Mouse (Mus musculus) forebrain, embryonic 15.5 days (tissue): ENCODE measurements around the gene Appbp2. TPM values are rescaled to one million over a fixed set of nuclear protein-coding genes. Genes with fewer than 3 reads are reported as not detected.

Experiments
- ATAC-seq: fragments of 200-750 bp; cut with Nextera tagmentation; replicated peaks from 2 replicates; pipeline ENCODE4 v1.8.0; 2017; ENCODE audit warnings: mild to moderate bottlenecking, moderate TSS enrichment, moderate library complexity
- H3K27ac ChIP-seq: fragments of 300-500 bp; sonication (generic); replicated peaks from 2 replicates; pipeline ENCODE4 v1.5.1; 2015; ENCODE audit warnings: mild to moderate bottlenecking, inconsistent platforms
- H3K27me3 ChIP-seq: fragments of 300-500 bp; sonication (generic); 2 replicates; pipeline ENCODE4 v1.6.1; 2015; ENCODE audit warnings: inconsistent platforms
- H3K36me3 ChIP-seq: fragments of 300-500 bp; sonication (generic); 2 replicates; pipeline ENCODE4 v1.6.1; 2015; ENCODE audit warnings: mild to moderate bottlenecking, inconsistent platforms
- H3K4me1 ChIP-seq: fragments of 300-500 bp; sonication (generic); 2 replicates; pipeline ENCODE4 v1.6.1; 2015; ENCODE audit warnings: inconsistent platforms
- H3K4me2 ChIP-seq: fragments of 300-500 bp; sonication (generic); replicated peaks from 2 replicates; pipeline ENCODE4 v1.6.1; 2015; ENCODE audit warnings: mild to moderate bottlenecking, inconsistent platforms
- H3K4me3 ChIP-seq: fragments of 300-500 bp; sonication (generic); 2 replicates; pipeline ENCODE4 v1.5.1; 2015; ENCODE audit warnings: mild to moderate bottlenecking, inconsistent platforms
- H3K9ac ChIP-seq: fragments of 300-500 bp; sonication (generic); replicated peaks from 2 replicates; pipeline ENCODE4 v1.6.1; 2015; ENCODE audit warnings: mild to moderate bottlenecking, inconsistent platforms
- H3K9me3 ChIP-seq: fragments of 300-500 bp; sonication (generic); 2 replicates; pipeline ENCODE4 v1.6.1; 2016; ENCODE audit warnings: inconsistent platforms
- WGBS: fragments of 180-500 bp; shearing (Covaris S2); methylation state at CpG from one replicate; pipeline ENCODE4 v1.1.7; 2015; ENCODE audit warnings: mixed read lengths; 5-methylcytosine and 5-hydroxymethylcytosine counted together
- polyA plus RNA-seq: library from polyadenylated mRNA; unstranded; fragments of >200 nt; fragmentation: Nextera tagmentation; extraction: Ambion mirVana; gene quantifications from 2 replicates; pipeline ENCODE4 v1.2.1, GENCODE M21; 2015

Gene Appbp2
- polyA plus RNA-seq, 1 experiment from 2014 or later = 51.7 TPM

DNA sequence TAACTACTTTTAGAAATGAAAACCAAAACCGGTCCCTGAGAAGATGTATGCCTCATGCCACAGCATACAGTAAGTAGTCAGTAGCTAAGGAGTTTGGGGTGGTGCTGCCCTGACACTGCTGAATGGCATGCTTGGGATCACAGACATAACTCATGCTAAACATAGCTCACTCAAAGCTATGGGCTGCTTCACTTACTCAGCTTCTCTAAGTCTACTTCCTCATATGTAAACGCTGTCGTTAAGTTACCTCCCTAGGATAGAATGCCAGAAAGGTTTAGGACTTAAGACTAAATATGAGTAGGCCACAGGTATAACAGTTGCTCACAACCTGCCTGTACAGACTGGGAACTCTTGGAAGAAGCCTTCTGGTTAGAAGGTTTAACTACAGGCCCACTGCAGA lies 20.3 kb downstream of the Appbp2 start:
- H3K9me3 ChIP-seq = no peaks in the 10 kb centered on the region
- H3K4me2 ChIP-seq = no peak overlapping the region
- H3K27ac ChIP-seq = no peak overlapping the region
- H3K9ac ChIP-seq = no peak overlapping the region
- H3K36me3 ChIP-seq = peaks cover 55% of the 10 kb centered on the region
- H3K4me1 ChIP-seq = no peaks in the 10 kb centered on the region
- no peaks in the 10 kb centered on the region for H3K27me3 ChIP-seq
- WGBS = 96% methylated on average over 3 of the region's 3 CpGs
- no peak overlapping the region for H3K4me3 ChIP-seq
- no peak for ATAC-seq

- Histone ChIP-seq H3K36me3 (peaks cover 66% of the 10 kb centered on the region), H3K4me1 (no peaks in the 10 kb centered on the region), H3K9me3 (no peaks in the 10 kb centered on the region), H3K4me2 (no peak overlapping the region), H3K27me3 (no peaks in the 10 kb centered on the region), H3K9ac (no peak overlapping the region), H3K27ac (no peak overlapping the region), H3K4me3 (no peak overlapping the region)
- ATAC-seq = no peak
- 100% methylated on average over 2 of the region's 2 CpGs for WGBS
These were observed 21.7 kb downstream of the Appbp2 start for GRCm38 (mm10) chr11:85213215-85213614.

DNA sequence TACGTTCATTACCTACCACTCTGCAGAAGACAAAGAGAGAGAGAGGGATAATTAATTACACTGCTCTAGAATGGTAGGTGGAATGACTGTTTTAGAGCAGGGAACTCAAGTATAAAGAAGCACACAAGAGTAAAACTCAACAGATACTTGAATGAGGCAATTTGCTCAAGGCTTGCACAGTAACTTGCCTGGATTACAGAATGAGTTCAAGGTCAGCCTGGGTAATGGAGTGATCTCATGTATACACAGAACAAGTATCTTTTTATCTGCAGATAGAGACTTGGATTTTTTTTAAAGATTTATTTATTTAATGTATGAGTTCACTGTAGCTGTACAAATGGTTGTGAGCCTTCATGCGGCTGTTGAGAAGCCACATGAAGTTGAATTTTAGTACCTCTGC lies 23.8 kb downstream of the Appbp2 start:
- H3K27ac ChIP-seq = no peak overlapping the region
- H3K4me1 ChIP-seq = no peaks in the 10 kb centered on the region
- 92% methylated on average over 2 of the region's 2 CpGs for WGBS
- no peak overlapping the region for H3K4me3 ChIP-seq
- H3K9ac ChIP-seq = no peak overlapping the region
- no peak overlapping the region for H3K4me2 ChIP-seq
- peaks cover 82% of the 10 kb centered on the region for H3K36me3 ChIP-seq
- H3K9me3 ChIP-seq = no peaks in the 10 kb centered on the region
- no peak for ATAC-seq
- no peaks in the 10 kb centered on the region for H3K27me3 ChIP-seq

DNA sequence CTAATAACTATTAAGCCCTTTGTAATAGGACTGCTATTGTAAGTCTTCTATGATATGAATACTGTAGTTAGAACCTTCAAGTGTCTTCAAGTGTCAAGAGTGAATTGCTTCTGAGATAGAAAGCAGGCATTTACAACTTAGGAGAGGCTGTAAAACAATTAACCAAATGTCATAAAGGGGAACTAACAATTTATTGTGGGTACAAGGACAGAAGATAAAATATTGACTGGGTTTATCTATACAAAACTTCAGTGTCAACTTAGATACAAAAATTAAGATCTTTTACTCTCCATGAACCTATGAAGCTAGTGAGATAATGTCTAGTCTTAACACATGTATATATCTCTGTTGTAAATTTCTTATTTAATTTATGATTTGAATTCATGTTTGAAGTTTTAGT lies 28.7 kb downstream of the Appbp2 start:
- Histone ChIP-seq H3K36me3 (peaks cover 62% of the 10 kb centered on the region), H3K27me3 (no peaks in the 10 kb centered on the region), H3K4me3 (no peak overlapping the region), H3K4me2 (no peak overlapping the region), H3K27ac (no peak overlapping the region), H3K9me3 (no peaks in the 10 kb centered on the region), H3K9ac (no peak overlapping the region), H3K4me1 (no peaks in the 10 kb centered on the region)
- ATAC-seq = no peak

DNA sequence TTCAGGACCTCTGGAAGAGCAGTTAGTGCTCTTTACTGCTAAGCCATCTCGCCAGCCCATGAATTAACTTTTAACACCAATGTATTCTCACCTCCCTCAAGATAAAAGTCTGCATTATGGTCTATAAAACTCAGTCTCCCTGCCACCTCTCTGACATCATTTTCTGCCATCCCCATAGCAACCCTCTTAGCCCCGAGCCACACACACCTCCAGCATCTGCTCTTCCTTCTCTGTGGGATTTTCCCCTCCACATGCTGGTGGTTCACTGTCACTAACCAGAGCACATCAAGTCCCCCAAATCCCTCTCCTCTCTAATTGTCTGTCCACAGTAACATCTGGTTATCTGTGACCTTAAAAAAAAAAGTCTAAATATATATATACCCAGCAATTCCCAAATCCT lies 36.0 kb downstream of the Appbp2 start:
- Histone ChIP-seq H3K9me3 (no peaks in the 10 kb centered on the region), H3K27ac (no peak overlapping the region)
- WGBS = 83% methylated on average over 2 of the region's 2 CpGs

DNA sequence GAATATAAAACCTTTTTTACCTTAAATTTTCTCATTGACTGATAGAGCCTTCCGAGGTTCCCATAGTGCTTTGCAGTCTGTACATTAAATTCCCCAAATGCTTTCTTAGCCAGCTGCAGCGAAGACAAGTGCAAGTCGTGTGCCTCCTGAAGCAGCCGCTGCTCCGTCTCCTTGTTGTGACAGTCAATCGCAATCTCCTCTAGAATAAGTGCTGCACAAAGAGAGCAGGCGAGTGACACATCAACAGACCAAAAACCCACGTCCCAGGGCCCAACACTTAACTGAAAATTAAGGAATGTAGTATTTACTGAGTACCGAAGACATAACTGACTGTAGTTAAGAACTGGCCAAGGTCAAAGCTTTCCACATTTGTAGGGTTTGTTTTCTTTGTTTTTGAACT lies 38.9 kb downstream of the Appbp2 start:
- Histone ChIP-seq H3K9ac (no peak overlapping the region), H3K4me2 (no peak overlapping the region), H3K27me3 (no peaks in the 10 kb centered on the region), H3K4me3 (no peak overlapping the region), H3K27ac (no peak overlapping the region), H3K9me3 (no peaks in the 10 kb centered on the region), H3K36me3 (peaks cover 84% of the 10 kb centered on the region), H3K4me1 (no peaks in the 10 kb centered on the region)
- ATAC-seq = no peak
- 85% methylated on average over 9 of the region's 9 CpGs for WGBS

More for the DNA sequence above, 36.0 kb downstream of the Appbp2 start:
- H3K4me1 ChIP-seq = no peaks in the 10 kb centered on the region
- H3K4me3 ChIP-seq = no peak overlapping the region
- no peak for ATAC-seq
- no peak overlapping the region for H3K9ac ChIP-seq
- no peaks in the 10 kb centered on the region for H3K27me3 ChIP-seq
- no peak overlapping the region for H3K4me2 ChIP-seq
- peaks cover 83% of the 10 kb centered on the region for H3K36me3 ChIP-seq

GRCm38 (mm10) chr11:85194206-85194605 lies 40.7 kb downstream of the Appbp2 start:
- Histone ChIP-seq H3K4me2 (no peak overlapping the region), H3K4me3 (no peak overlapping the region), H3K4me1 (no peaks in the 10 kb centered on the region), H3K27me3 (no peaks in the 10 kb centered on the region), H3K36me3 (peaks cover 76% of the 10 kb centered on the region), H3K9me3 (no peaks in the 10 kb centered on the region), H3K27ac (no peak overlapping the region), H3K9ac (no peak overlapping the region)
- WGBS = 92% methylated on average over 11 of the region's 11 CpGs
- no peak for ATAC-seq

DNA sequence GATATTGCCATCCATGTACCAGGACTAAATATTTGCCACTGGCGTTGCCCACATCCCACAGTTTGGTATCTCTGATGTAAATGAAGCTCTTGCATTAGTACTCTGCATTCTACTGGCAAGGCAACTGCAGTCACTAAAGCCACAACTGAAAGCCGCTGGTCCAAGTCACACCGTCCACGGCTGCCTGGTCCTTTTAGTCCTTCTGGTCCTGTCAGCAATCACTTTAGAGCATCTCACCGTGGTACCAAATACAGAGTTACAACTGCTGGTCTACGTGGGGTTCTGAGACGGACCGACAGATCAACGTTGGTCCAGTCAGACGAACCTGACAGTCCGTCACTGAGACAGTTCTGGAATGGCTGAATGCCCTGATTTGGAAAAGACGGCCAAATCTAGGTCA lies 44.2 kb downstream of the Appbp2 start:
- H3K9ac ChIP-seq = no peak overlapping the region
- no peaks in the 10 kb centered on the region for H3K9me3 ChIP-seq
- H3K4me3 ChIP-seq = no peak overlapping the region
- no peaks in the 10 kb centered on the region for H3K27me3 ChIP-seq
- H3K36me3 ChIP-seq = peaks cover 56% of the 10 kb centered on the region
- no peak for ATAC-seq
- no peak overlapping the region for H3K4me2 ChIP-seq
- 94% methylated on average over 12 of the region's 12 CpGs for WGBS
- H3K4me1 ChIP-seq = no peaks in the 10 kb centered on the region
- H3K27ac ChIP-seq = no peak overlapping the region

GRCm38 (mm10) chr11:85189110-85189509 lies 45.8 kb downstream of the Appbp2 start:
- H3K9me3 ChIP-seq = no peaks in the 10 kb centered on the region
- H3K4me3 ChIP-seq = no peak overlapping the region
- H3K4me2 ChIP-seq = no peak overlapping the region
- WGBS = 97% methylated on average over 4 of the region's 4 CpGs
- H3K27me3 ChIP-seq = no peaks in the 10 kb centered on the region
- no peak overlapping the region for H3K27ac ChIP-seq
- peaks cover 40% of the 10 kb centered on the region for H3K36me3 ChIP-seq
- no peaks in the 10 kb centered on the region for H3K4me1 ChIP-seq
- H3K9ac ChIP-seq = no peak overlapping the region
- no peak for ATAC-seq

- Histone ChIP-seq H3K27me3 (no peaks in the 10 kb centered on the region), H3K4me2 (no peak overlapping the region), H3K27ac (no peak overlapping the region), H3K9ac (no peak overlapping the region), H3K4me3 (no peak overlapping the region), H3K4me1 (peaks cover 5% of the 10 kb centered on the region), H3K9me3 (no peaks in the 10 kb centered on the region), H3K36me3 (peaks cover 15% of the 10 kb centered on the region)
- no peak for ATAC-seq
- WGBS = 89% methylated on average over 6 of the region's 6 CpGs
These were observed 50.1 kb downstream of the Appbp2 start for GRCm38 (mm10) chr11:85184839-85185238.

DNA sequence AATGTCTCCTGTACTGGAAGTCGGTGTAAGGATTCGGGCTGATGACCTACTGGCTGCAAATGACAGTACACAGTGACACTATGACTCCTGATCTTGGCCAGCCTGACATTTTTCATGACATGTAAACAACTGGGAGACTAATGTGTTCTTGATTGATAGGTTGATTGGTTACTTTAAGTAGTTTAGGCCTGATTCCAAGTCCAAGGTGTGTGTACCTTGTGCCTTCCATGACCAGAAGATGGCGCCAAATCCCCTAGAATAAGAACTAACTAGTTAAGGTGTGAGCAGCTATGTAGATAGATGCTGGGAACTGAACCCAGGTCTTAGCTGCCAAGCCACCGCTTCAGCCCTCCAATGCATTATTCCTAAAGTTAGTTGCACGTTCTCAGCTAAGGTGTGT lies 50.8 kb downstream of the Appbp2 start:
- no peak overlapping the region for H3K4me3 ChIP-seq
- ATAC-seq = no peak
- H3K36me3 ChIP-seq = peaks cover 9% of the 10 kb centered on the region
- H3K4me1 ChIP-seq = peaks cover 5% of the 10 kb centered on the region
- no peaks in the 10 kb centered on the region for H3K9me3 ChIP-seq
- H3K9ac ChIP-seq = no peak overlapping the region
- H3K4me2 ChIP-seq = no peak overlapping the region
- no peak overlapping the region for H3K27ac ChIP-seq
- 62% methylated on average over 5 of the region's 5 CpGs for WGBS
- H3K27me3 ChIP-seq = no peaks in the 10 kb centered on the region

- peak; percentile 57; the same call in 1 of the 2 replicates for ATAC-seq
- H3K9ac ChIP-seq = peak overlapping the region; percentile 56
- peaks cover 5% of the 10 kb centered on the region for H3K4me1 ChIP-seq
- no peaks in the 10 kb centered on the region for H3K27me3 ChIP-seq
- H3K36me3 ChIP-seq = peaks cover 2% of the 10 kb centered on the region
- H3K4me2 ChIP-seq = peak overlapping the region; percentile 67
- no peaks in the 10 kb centered on the region for H3K9me3 ChIP-seq
- H3K27ac ChIP-seq = peak overlapping the region; percentile 80
- WGBS = 22% methylated on average over 13 of the region's 13 CpGs
- peak overlapping the region; percentile 42 for H3K4me3 ChIP-seq
These were observed 51.6 kb downstream of the Appbp2 start for GRCm38 (mm10) chr11:85183284-85183779.

DNA sequence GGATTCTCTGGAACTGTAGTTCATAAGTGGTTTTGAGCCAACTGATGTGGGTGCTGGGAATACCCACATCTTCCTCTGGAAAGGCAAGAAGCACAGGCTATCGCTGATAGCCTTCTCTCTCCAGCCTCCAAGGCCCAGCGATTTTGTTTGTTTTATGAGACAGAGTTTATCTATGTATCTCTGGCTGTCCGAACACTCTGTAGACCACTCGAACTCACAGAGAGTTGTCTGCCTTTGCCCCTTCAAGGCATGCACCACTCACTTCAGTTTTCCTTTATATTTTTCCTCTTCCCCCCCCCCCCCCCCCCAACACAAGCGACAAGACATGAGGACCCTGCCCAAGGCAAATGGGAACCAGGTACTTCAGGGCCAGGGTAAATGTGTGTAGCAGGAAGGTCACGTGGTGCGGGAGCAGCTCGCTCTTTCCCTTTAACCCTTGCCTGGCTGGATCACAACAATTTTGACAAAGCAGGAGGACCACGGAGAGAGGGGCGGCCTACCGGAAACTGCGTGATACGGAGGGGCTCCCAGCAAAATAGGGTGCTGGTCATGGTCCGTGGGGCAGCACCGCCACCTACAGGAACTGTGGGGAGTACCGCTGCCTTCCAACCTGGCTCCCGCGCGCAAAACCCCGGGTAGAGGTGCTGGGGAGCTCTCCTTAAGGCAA lies 52.2 kb downstream of the Appbp2 start:
- peak overlapping the region; percentile 42 for H3K4me3 ChIP-seq
- H3K4me2 ChIP-seq = peak overlapping the region; percentile 67
- 7% methylated on average over 20 of the region's 20 CpGs for WGBS
- ATAC-seq = peak; percentile 97
- H3K36me3 ChIP-seq = no peaks in the 10 kb centered on the region
- no peaks in the 10 kb centered on the region for H3K27me3 ChIP-seq
- H3K27ac ChIP-seq = peak overlapping the region; percentile 80
- H3K9me3 ChIP-seq = no peaks in the 10 kb centered on the region
- peaks cover 5% of the 10 kb centered on the region for H3K4me1 ChIP-seq
- peak overlapping the region; percentile 56 for H3K9ac ChIP-seq
